Mouse (Mus musculus): ENCODE measurements at regions not wholly inside any gene's neighbourhood (a gene's known extent, or its start where the extent isn't known, plus 50 kb on each side); places are given as distances from the start of the nearest gene placed in this dataset.
"Not testable (repeated sequence)": the region's sequence is repeated elsewhere in the genome, so short reads cannot be mapped to it uniquely, and the experiment has no call there.

DNA sequence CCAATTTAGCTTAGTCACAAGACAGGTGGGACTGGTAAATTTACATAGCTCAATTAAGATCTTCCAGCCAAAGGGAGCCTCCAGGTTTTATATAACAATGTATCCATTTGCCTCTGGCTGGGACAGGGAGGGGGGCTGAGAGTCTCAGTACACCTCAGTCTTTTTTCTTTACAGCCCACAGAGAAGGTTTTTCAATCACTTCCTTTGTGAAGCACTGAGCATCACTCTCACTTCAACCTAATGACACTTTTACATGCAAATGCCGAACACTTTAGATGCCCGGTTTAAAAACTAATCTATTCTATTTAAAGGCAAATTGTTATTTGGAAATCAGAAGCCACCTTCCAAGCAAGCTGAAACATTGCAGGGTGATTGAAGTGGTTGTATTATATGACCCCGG, 96.8 kb upstream of the Mdm1 start:
- intact Hi-C loops (cut with DNase I), result loop anchor here (5.0 kb wide), 2 partner anchors 33 to 57 kb away; no protein-coding TSS in a partner anchor
- DNase-seq, result no peak

GRCm38 (mm10) chr10:118045427-118045826, 96.2 kb upstream of the Mdm1 start:
- intact Hi-C loops (cut with DNase I), result loop anchor here (5.0 kb wide), 2 partner anchors 33 to 57 kb away; no protein-coding TSS in a partner anchor

DNA sequence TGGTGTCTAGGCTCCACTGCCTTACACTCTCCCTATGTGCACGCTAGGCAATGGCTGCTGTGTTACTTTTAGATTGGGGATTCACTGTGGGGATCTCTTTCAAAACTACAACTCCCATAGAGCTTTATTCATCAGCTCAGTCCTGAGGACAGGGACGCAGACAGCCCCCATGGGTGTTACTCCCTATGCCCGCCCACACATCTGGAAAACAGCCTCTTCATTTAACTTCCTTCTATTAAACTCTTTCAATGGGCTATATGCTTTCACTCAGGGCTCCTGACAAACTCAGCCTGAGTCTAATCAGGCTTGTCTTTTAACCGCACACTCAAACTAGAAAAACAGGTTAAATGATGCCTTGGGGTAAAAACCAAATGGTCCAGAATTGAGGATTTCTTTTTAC, 95.3 kb upstream of the Mdm1 start:
- DNase-seq, result no peak
- intact Hi-C loops (cut with DNase I), result loop anchor here (5.0 kb wide), 2 partner anchors 34 to 56 kb away; no protein-coding TSS in a partner anchor

More at GRCm38 (mm10) chr10:118045427-118045826, 96.2 kb upstream of the Mdm1 start:
- DNase-seq, result no peak

GRCm38 (mm10) chr10:118046831-118047230, 94.8 kb upstream of the Mdm1 start:
- intact Hi-C loops (cut with DNase I), result loop anchor here (5.0 kb wide), 2 partner anchors 35 to 55 kb away; no protein-coding TSS in a partner anchor
- no peak for DNase-seq

DNA sequence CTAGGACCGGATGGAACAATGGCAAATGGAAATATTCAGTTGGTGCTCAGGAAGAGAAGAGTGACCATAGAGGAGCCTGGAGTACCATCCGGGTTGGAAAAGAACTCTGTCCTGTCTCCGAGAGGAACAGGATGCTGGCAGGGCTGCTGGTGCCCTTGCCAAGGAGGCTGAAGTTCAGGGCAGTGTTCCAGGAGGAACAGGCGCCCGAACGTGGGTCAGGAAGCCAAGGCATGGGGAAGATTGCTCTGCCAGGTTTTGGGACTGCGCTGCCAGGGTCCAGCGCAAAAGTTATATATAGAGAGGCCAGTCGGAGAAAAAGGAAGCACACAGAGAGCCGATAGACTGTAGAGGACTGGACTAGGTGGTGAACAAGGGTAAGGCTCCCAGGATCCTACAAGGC, 92.3 kb upstream of the Mdm1 start:
- intact Hi-C loops (cut with DNase I), result loop anchor here (1.0 to 5.0 kb wide), 7 partner anchors 37 to 205 kb away; no protein-coding TSS in a partner anchor
- peak; percentile 86 to 87 for DNase-seq

DNA sequence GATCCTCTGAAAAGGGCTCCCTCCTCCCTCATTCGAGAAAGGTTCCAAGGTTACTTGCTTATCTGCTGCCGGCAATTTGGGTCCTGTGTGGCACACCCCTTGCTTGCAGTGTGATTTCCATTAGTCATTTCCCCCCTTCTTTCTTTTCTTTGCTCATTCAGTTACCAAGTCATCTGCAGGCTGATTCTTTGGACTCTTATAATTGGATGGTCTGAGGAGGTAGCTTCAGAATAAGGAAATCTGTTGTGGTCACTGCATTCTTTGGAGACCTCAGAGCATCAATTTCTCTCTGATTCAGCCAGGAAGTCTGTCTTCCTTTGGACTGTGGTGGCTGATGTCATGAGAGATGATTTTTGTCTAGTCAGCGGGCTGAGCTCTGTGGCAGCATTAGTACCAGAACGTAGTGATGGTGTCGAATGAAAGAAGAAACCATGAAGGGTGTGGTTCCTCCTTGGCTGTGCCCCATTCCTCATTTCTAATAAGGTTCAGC, 91.4 kb upstream of the Mdm1 start:
- DNase-seq, result no peak
- intact Hi-C loops (cut with DNase I), result loop anchor here (5.0 kb wide), 1 partner anchor 258 kb away; the partner anchor contains the start of gene Nup107

GRCm38 (mm10) chr10:118052042-118052441, 89.6 kb upstream of the Mdm1 start:
- DNase-seq, result no peak
- intact Hi-C loops (cut with DNase I), result loop anchor here (5.0 kb wide), 1 partner anchor 260 kb away; the partner anchor contains the start of gene Nup107

- no peak for DNase-seq
- intact Hi-C loops (cut with DNase I), result loop anchor here (5.0 kb wide), 1 partner anchor 260 kb away; the partner anchor contains the start of gene Nup107
Measured at GRCm38 (mm10) chr10:118052477-118052876, 89.1 kb upstream of the Mdm1 start.

DNA sequence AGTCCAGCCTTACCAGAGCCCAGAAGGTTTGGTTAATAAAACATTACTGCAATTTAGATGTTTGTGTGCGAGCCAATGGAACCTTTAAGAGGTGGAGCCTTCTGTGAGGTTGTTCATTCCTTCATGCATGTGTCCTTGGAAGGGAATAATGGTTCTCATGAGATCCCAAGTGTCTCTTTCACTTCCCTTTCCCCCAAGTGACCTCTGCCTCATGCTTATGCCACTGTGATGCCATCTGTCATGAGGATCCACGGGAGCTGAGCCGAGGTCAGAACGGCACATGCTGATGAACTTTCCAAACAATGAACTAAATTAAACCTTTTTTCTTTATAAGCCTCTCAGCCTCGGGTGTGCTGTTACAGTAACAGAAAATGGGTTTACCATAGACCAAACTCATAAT, 88.6 kb upstream of the Mdm1 start:
- DNase-seq, result no peak
- intact Hi-C loops (cut with DNase I), result loop anchor here (5.0 kb wide), 1 partner anchor 261 kb away; the partner anchor contains the start of gene Nup107

GRCm38 (mm10) chr10:118056789-118057271, 84.8 kb upstream of the Mdm1 start:
- intact Hi-C loops (cut with DNase I), result no loop called here
- no peak for DNase-seq

DNA sequence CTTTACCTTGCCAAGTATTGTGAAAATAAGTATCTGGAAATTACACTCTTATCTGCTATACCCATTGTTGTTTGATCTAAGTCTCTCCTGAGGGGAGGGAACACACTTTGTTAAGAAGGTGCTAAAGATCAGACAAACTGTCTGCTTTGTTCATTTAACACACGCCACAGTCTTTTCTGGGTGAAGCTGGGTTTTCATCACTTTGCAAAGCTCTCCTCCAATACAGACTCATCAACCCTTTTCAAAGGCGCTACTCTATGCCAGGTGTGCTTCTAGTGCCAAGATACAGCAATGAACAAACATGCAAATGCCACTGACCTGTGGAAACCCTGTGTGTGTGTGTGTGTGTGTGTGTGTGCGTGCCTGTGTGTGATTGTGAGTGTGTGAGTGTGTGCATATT, 84.1 kb upstream of the Mdm1 start:
- no peak for DNase-seq
- intact Hi-C loops (cut with DNase I), result no loop called here

GRCm38 (mm10) chr10:118064816-118065216, 76.8 kb upstream of the Mdm1 start:
- intact Hi-C loops (cut with DNase I), result no loop called here
- DNase-seq, result no peak

- intact Hi-C loops (cut with DNase I); DNase-seq: not testable (repeated sequence)
Measured at GRCm38 (mm10) chr10:118076341-118076740, 65.3 kb upstream of the Mdm1 start.

DNA sequence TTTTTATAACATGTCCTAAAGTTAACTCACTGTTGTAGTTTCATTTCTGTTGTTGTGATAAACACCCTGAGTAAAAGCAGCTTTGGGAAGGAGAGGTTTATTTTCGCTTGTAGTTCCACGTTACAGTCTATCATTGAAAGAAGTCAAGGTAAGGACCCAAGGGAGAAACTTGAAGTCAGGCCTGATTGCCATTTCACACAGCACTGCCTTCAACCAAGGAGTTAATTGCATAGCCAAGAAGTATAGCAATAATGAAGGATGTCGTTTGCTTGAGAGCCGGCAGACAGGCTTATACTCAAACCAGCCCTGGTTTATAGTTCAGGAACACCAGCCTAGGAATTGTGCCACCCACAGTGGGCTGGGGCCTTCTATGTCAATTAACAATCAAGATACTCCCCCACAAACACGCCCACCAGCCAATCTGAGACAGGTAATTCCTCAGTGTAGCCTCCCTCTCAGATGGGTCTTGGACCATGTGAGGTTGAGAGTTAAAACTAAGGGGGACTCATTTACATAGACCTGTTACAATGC, 59.9 kb upstream of the Mdm1 start:
- intact Hi-C loops (cut with DNase I), result no loop called here
- DNase-seq, result no peak

DNA sequence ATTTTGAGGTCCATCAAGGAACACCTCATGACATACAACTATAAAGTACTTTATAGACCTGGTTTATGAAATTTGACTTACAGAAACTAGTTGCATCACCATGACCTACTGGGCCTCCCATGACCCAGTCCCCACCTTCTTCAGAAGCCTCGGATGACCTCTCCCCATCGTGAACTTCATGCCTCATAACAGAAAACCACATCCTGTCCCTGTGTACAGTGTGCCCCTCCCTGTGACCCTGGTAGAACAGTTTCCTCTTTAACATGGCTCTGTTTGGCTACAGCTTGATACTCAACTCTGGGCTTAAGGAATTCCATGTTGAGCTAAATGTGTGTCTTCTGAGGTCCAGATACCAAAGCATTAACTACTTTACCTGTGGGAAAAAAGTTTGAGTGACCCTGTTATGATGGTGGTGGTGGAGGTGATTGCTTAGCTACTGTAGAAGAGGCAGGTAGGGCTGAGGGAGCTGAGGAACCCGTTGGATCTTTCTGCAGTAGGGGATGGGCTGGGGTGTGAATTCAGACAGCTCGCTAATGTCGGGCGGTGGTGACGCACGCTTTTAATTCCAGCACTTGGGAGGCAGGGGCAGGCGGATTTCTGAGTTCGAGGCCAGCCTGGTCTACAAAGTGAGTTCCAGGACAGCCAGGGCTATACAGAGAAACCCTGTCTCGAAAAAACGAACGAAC, 58.4 kb upstream of the Mdm1 start:
- intact Hi-C loops (cut with DNase I), result no loop called here
- DNase-seq, result no peak

GRCm38 (mm10) chr10:118083721-118084075, 57.9 kb upstream of the Mdm1 start:
- no peak for DNase-seq
- intact Hi-C loops (cut with DNase I), result no loop called here

DNA sequence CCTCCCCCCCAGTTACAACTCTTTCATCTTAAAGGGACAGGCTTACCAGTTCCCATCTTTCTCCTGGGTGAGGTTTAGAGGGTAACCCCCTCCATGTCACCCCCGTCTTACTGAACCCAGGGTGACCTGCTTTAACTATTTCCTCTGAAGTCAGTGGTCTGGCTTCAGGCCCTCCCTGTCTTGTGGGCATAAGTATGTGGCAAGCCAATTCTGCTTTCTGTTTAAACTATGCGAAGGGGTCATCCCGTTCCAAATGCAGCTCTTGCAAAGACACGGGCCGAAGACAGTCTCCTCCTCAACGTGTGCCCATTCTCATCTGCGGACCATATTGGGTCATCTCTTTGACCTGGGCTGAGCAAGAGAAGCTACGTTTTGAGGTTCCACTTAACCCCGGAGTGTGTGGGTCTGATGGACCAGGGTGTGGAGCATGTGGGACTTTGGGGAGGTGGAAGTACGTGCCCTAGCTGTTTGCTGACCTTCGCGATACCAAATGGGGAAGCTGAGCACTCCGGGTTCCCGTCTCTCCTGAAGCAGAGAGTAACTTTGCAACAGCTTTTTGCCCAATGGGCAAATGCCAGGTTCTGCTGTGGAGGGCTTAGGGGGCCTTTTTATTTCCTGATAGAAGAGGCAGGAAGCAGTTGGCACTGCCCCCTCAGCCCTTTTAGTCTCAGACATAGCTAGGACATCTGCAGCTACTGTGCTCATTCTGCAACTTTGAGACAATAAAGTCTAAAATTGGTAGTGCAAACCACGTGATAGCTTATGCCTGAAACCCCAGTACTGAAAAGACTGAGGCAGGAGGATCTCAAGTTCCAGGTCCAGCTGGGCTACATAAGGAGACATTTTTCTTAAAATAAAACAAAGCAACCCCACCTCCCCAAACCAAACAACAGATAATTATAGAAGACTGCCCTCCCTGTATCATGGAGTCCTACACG, 56.3 kb upstream of the Mdm1 start:
- no peak for DNase-seq
- intact Hi-C loops (cut with DNase I), result no loop called here

- intact Hi-C loops (cut with DNase I), result no loop called here
- no peak for DNase-seq
Measured at GRCm38 (mm10) chr10:118087570-118088340, 53.9 kb upstream of the Mdm1 start.

- DNase-seq, result no peak
- intact Hi-C loops (cut with DNase I), result no loop called here
Measured at GRCm38 (mm10) chr10:118088499-118088898, 53.1 kb upstream of the Mdm1 start.

GRCm38 (mm10) chr10:118089879-118090278, 51.7 kb upstream of the Mdm1 start:
- no peak for DNase-seq
- intact Hi-C loops (cut with DNase I), result no loop called here

All from heart, postnatal 36 days (tissue).